Mouse (Mus musculus) MEL (cell line): ENCODE data around the gene Entpd3. TPM values are rescaled to one million over a fixed set of nuclear protein-coding genes. Genes with fewer than 3 reads are reported as not detected.

ENCODE experiments used
- DNase-seq: peaks from one replicate; pipeline ENCODE4 v3.0.0; 2011; ENCODE audit warnings: low read depth, low spot score
- H3K27ac ChIP-seq: 2 replicates; pipeline ENCODE4 v1.5.1; 2012; ENCODE audit warnings: low read depth, mild to moderate bottlenecking, control low read depth, low read length, moderate library complexity; ENCODE audit not compliant: control insufficient read depth
- H3K27me3 ChIP-seq, 2 experiments: fragments of 150-350 bp in 1 of 2; sonication (generic) in 1 of 2; 2 replicates each; pipeline ENCODE4 v1.6.1; 2012; ENCODE audit warnings: low read length in 2 of 2, mild to moderate bottlenecking in 2 of 2, improper control_type of control experiment in 1 of 2, moderate library complexity in 1 of 2; ENCODE audit not compliant: insufficient read depth in 2 of 2, control insufficient read depth in 1 of 2
- H3K36me3 ChIP-seq, 2 experiments: 2 replicates each; pipeline ENCODE4 v1.6.1; 2012 to 2014; ENCODE audit warnings: low read length in 2 of 2, improper control_type of control experiment in 1 of 2, inconsistent platforms in 1 of 2, mild to moderate bottlenecking in 1 of 2; ENCODE audit not compliant: insufficient read depth in 2 of 2, control insufficient read depth in 1 of 2
- H3K4me1 ChIP-seq, 2 experiments: fragments of 150-350 bp in 1 of 2; sonication (generic) in 1 of 2; 2 replicates each; pipeline ENCODE4 v1.6.1; 2012; ENCODE audit warnings: low read length in 2 of 2, improper control_type of control experiment in 1 of 2, mild to moderate bottlenecking in 1 of 2; ENCODE audit not compliant: insufficient read depth in 2 of 2, control insufficient read depth in 1 of 2
- H3K4me3 ChIP-seq, 2 experiments: fragments of 150-350 bp in 1 of 2; sonication (generic) in 1 of 2; 2 replicates each; pipeline ENCODE4 v1.5.1; 2012; ENCODE audit warnings: low read depth in 2 of 2, low read length in 2 of 2, mild to moderate bottlenecking in 2 of 2, moderate library complexity in 2 of 2, control low read depth in 1 of 2, improper control_type of control experiment in 1 of 2; ENCODE audit not compliant: control insufficient read depth in 1 of 2, insufficient read depth in 1 of 2
- H3K79me2 ChIP-seq: 2 replicates; pipeline ENCODE4 v1.6.1; 2012; ENCODE audit warnings: mild to moderate bottlenecking, low read length, moderate library complexity; ENCODE audit not compliant: control insufficient read depth, poor library complexity, insufficient read depth
- H3K9ac ChIP-seq: 2 replicates; pipeline ENCODE4 v1.6.1; 2012; ENCODE audit warnings: low read depth, mild to moderate bottlenecking, control low read depth, low read length, moderate library complexity; ENCODE audit not compliant: control insufficient read depth, poor library complexity, severe bottlenecking
- H3K9me3 ChIP-seq: fragments of 150-350 bp; sonication (generic); replicated peaks from 2 replicates; pipeline ENCODE4 v1.6.1; 2012; ENCODE audit warnings: mild to moderate bottlenecking, low read length, improper control_type of control experiment, moderate library complexity; ENCODE audit not compliant: insufficient read depth
- CHD2 ChIP-seq: IDR thresholded peaks from 2 replicates; pipeline ENCODE4 v1.6.1; 2011; ENCODE audit warnings: low read length, improper control_type of control experiment
- E2F4 ChIP-seq: IDR thresholded peaks from 2 replicates; pipeline ENCODE4 v1.6.1; 2011; ENCODE audit warnings: low read depth, low read length, improper control_type of control experiment, borderline replicate concordance
- EP300 ChIP-seq, 2 experiments: IDR thresholded peaks; 2 replicates each; pipeline ENCODE4 v1.6.1; 2011; ENCODE audit warnings: improper control_type of control experiment in 2 of 2, low read length in 2 of 2, low read depth in 1 of 2, mild to moderate bottlenecking in 1 of 2
- ETS1 ChIP-seq: IDR thresholded peaks from 2 replicates; pipeline ENCODE4 v1.6.1; 2012; ENCODE audit warnings: low read depth, mild to moderate bottlenecking, inconsistent platforms, low read length, improper control_type of control experiment, moderate library complexity
- GABPA ChIP-seq: IDR thresholded peaks from 2 replicates; pipeline ENCODE4 v1.6.1; 2012; ENCODE audit warnings: low read depth, mild to moderate bottlenecking, inconsistent platforms, low read length, improper control_type of control experiment, moderate library complexity
- GATA1 ChIP-seq: IDR thresholded peaks from 2 replicates; pipeline ENCODE4 v1.6.1; 2011; ENCODE audit warnings: low read depth, low read length, improper control_type of control experiment
- HCFC1 ChIP-seq: IDR thresholded peaks from 2 replicates; pipeline ENCODE4 v1.6.1; 2012; ENCODE audit warnings: low read depth, mild to moderate bottlenecking, inconsistent platforms, low read length, improper control_type of control experiment, moderate library complexity
- JUND ChIP-seq: IDR thresholded peaks from 2 replicates; pipeline ENCODE4 v1.6.1; 2011; ENCODE audit warnings: low read depth, mild to moderate bottlenecking, improper control_type of control experiment, low read length
- KAT2A ChIP-seq: conservative IDR thresholded peaks from 2 replicates; pipeline ENCODE4 v1.6.1; 2012; ENCODE audit warnings: low read depth, low read length, improper control_type of control experiment, inconsistent platforms
- MAFK ChIP-seq: IDR thresholded peaks from 2 replicates; pipeline ENCODE4 v1.6.1; 2011; ENCODE audit warnings: low read depth, mild to moderate bottlenecking, low read length, improper control_type of control experiment, borderline replicate concordance
- MAX ChIP-seq: IDR thresholded peaks from 2 replicates; pipeline ENCODE4 v1.6.1; 2011; ENCODE audit warnings: low read length, improper control_type of control experiment
- MXI1 ChIP-seq: IDR thresholded peaks from 2 replicates; pipeline ENCODE4 v1.6.1; 2011; ENCODE audit warnings: mild to moderate bottlenecking, low read depth, low read length, improper control_type of control experiment
- MYC ChIP-seq: IDR thresholded peaks from 2 replicates; pipeline ENCODE4 v1.6.1; 2011; ENCODE audit warnings: low read depth, mild to moderate bottlenecking, low read length, improper control_type of control experiment, moderate library complexity
- NRF1 ChIP-seq: IDR thresholded peaks from 2 replicates; pipeline ENCODE4 v1.6.1; 2014; ENCODE audit warnings: low read depth, mild to moderate bottlenecking, inconsistent platforms, low read length, improper control_type of control experiment, moderate library complexity; ENCODE audit not compliant: poor library complexity, insufficient read depth, severe bottlenecking
- POLR2AphosphoS5 ChIP-seq: IDR thresholded peaks from 2 replicates; pipeline ENCODE4 v1.6.1; 2012; ENCODE audit warnings: low read depth, borderline replicate concordance, mild to moderate bottlenecking, inconsistent platforms, low read length, moderate library complexity, mixed read lengths
- SIN3A ChIP-seq: IDR thresholded peaks from 2 replicates; pipeline ENCODE4 v1.6.1; 2012; ENCODE audit warnings: low read length, improper control_type of control experiment, inconsistent platforms
- USF1 ChIP-seq: IDR thresholded peaks from 2 replicates; pipeline ENCODE4 v1.6.1; 2014; ENCODE audit warnings: low read depth, mild to moderate bottlenecking, inconsistent platforms, low read length, improper control_type of control experiment, moderate library complexity
- USF2 ChIP-seq, 2 experiments: IDR thresholded peaks; 2 replicates each; pipeline ENCODE4 v1.6.1; 2011 to 2012; ENCODE audit warnings: improper control_type of control experiment in 2 of 2, low read length in 2 of 2, borderline replicate concordance in 1 of 2, inconsistent platforms in 1 of 2, low read depth in 1 of 2, mild to moderate bottlenecking in 1 of 2; ENCODE audit not compliant: insufficient read depth in 1 of 2
- ZKSCAN1 ChIP-seq: IDR thresholded peaks from 2 replicates; pipeline ENCODE4 v1.6.1; 2012; ENCODE audit warnings: low read depth, mild to moderate bottlenecking, inconsistent platforms, low read length, improper control_type of control experiment, moderate library complexity
- polyA plus RNA-seq, 2 experiments: library from polyadenylated mRNA; stranded (reverse) in 1 of 2; unstranded in 1 of 2; fragments of >175 nt in 1 of 2; fragments of >200 nt in 1 of 2; gene quantifications; 2 replicates each; pipeline versions ENCODE4 v1.2.1 to v1.2.4; 2012; ENCODE audit warnings: low replicate concordance in 2 of 2, low read depth in 1 of 2; ENCODE audit not compliant: insufficient read length in 2 of 2, insufficient read depth in 1 of 2, missing spikeins in 1 of 2
- total RNA-seq: library from RNA; depleted of rRNA; stranded (reverse); fragments of 300-350 nt; gene quantifications from 2 replicates; pipeline ENCODE4 v1.2.3, GENCODE M21; 2012

The Entpd3 gene
- total and polyA plus RNA-seq, 3 experiments: 0.03 TPM; not detected in 2

GRCm38 (mm10) chr9:120577133-120577651, 37.6 kb downstream of the Entpd3 start (continued):
- TF ChIP-seq MYC (0 out of 2 replicates have a peak, but pooled peaks have one; percentile 13), E2F4 (no peak), ZKSCAN1 (no peak), GABPA (no peak; the same call in 1 of the 2 replicates), ETS1 (no peak), MAFK (no peak), NRF1 (peak; percentile 96), KAT2A (no peak; the same call in 1 of the 2 replicates), EP300 (IDR thresholded peaks at IDR 0.05; ENCODE audit: low read depth in 1 of 2, low read length in 2 of 2) (no peak), HCFC1 (peak; percentile 88), POLR2AphosphoS5 (no peak), JUND (no peak), MXI1 (peak; percentile 80), SIN3A (0 out of 2 replicates have a peak, but pooled peaks have one; percentile 64)

GRCm38 (mm10) chr9:120577706-120578405, 38.2 kb downstream of the Entpd3 start:
- Histone ChIP-seq H3K36me3 (peaks cover 5 to 20% of the 10 kb centered on the region in 2 experiments), H3K9ac (peak overlapping the region; percentile 89), H3K27me3 (no peaks in the 10 kb centered on the region), H3K4me3 (peak overlapping the region; percentile 79 to 83), H3K79me2 (peaks cover 9% of the 10 kb centered on the region), H3K9me3 (no peaks in the 10 kb centered on the region), H3K4me1 (peaks cover 3 to 17% of the 10 kb centered on the region in 2 experiments; a peak in 3 of 4 replicates), H3K27ac (peak overlapping the region; percentile 53)
- no peak for TF ChIP-seq MAX
- TF ChIP-seq USF1: peak; percentile 48; the same call in 1 of the 2 replicates
- DNase-seq: no peak

GRCm38 (mm10) chr9:120578701-120579100, 39.1 kb downstream of the Entpd3 start:
- no peaks in the 10 kb centered on the region for H3K27me3 ChIP-seq
- DNase-seq: peak; percentile 18

More at GRCm38 (mm10) chr9:120578701-120579100, 39.1 kb downstream of the Entpd3 start:
- Histone ChIP-seq H3K4me3 (no peak overlapping the region), H3K36me3 (peaks cover 2 to 12% of the 10 kb centered on the region in 2 experiments), H3K27ac (no peak overlapping the region), H3K9me3 (no peaks in the 10 kb centered on the region), H3K4me1 (peaks cover 0 to 13% of the 10 kb centered on the region in 2 experiments; a peak in 2 of 4 replicates), H3K79me2 (peaks cover 3% of the 10 kb centered on the region), H3K9ac (no peak overlapping the region)
- TF ChIP-seq EP300 (IDR thresholded peaks at IDR 0.05; ENCODE audit: low read depth in 1 of 2, low read length in 2 of 2) (no peak), USF2 (IDR thresholded peaks at IDR 0.05; ENCODE audit: borderline replicate concordance in 1 of 2, insufficient read depth in 1 of 2, low read depth in 1 of 2, low read length in 2 of 2) (no peak), KAT2A (no peak), CHD2 (no peak), GATA1 (no peak)
